Mouse (Mus musculus) bone marrow macrophage, adult 2 months (primary cell): ENCODE measurements around the gene Enah. TPM values are rescaled to one million over a fixed set of nuclear protein-coding genes. Genes with fewer than 3 reads are reported as not detected.

Experiments
- H3K27ac ChIP-seq: 2 replicates; pipeline ENCODE4 v1.5.1; 2012; ENCODE audit warnings: low read depth, low read length; ENCODE audit not compliant: insufficient read depth
- H3K4me1 ChIP-seq: 2 replicates; pipeline ENCODE4 v1.6.1; 2012; ENCODE audit warnings: low read length; ENCODE audit not compliant: control insufficient read depth, insufficient read depth
- H3K4me3 ChIP-seq: 2 replicates; pipeline ENCODE4 v1.5.1; 2012; ENCODE audit warnings: mild to moderate bottlenecking, low read length, moderate library complexity; ENCODE audit not compliant: insufficient read depth
- CTCF ChIP-seq: IDR thresholded peaks from 2 replicates; pipeline ENCODE4 v1.5.1; 2012; ENCODE audit warnings: low read depth, mild to moderate bottlenecking, low read length, moderate library complexity
- POLR2A ChIP-seq: IDR thresholded peaks from 2 replicates; pipeline ENCODE4 v1.6.1; 2012; ENCODE audit warnings: mild to moderate bottlenecking, low read depth, low read length, borderline replicate concordance
- polyA plus RNA-seq: library from polyadenylated mRNA; stranded (reverse); fragments of >200 nt; gene quantifications from 2 replicates; pipeline ENCODE4 v1.2.4, GENCODE M21; 2012; ENCODE audit not compliant: missing spikeins, insufficient read depth, insufficient read length

Enah gene
- polyA plus RNA-seq, 1 experiment, result 3.5 TPM

DNA sequence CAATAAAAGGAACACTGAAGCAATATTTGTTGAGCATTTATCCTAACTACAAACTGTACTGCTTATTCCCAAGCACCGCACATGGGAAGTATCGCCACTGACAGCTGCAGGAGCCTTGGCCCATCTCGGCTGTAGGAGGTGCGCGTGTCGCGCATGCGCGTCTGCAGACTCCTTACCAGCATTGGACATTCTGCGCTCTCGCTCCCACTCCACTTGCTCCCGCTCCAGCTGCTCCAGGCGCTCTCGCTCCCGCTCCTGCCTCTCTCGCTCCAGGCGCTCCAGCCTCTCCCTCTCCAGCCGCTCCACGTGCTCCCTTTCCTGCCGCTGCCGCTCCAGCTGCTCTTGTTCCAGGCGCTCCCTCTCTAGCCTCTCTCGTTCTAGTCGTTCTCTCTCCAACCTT is 96.4 kb downstream of the Enah start:
- no peak for TF ChIP-seq POLR2A
- TF ChIP-seq CTCF, result no peak
- Histone ChIP-seq H3K4me3 (no peak overlapping the region), H3K4me1 (no peaks in the 10 kb centered on the region), H3K27ac (no peak overlapping the region)

DNA sequence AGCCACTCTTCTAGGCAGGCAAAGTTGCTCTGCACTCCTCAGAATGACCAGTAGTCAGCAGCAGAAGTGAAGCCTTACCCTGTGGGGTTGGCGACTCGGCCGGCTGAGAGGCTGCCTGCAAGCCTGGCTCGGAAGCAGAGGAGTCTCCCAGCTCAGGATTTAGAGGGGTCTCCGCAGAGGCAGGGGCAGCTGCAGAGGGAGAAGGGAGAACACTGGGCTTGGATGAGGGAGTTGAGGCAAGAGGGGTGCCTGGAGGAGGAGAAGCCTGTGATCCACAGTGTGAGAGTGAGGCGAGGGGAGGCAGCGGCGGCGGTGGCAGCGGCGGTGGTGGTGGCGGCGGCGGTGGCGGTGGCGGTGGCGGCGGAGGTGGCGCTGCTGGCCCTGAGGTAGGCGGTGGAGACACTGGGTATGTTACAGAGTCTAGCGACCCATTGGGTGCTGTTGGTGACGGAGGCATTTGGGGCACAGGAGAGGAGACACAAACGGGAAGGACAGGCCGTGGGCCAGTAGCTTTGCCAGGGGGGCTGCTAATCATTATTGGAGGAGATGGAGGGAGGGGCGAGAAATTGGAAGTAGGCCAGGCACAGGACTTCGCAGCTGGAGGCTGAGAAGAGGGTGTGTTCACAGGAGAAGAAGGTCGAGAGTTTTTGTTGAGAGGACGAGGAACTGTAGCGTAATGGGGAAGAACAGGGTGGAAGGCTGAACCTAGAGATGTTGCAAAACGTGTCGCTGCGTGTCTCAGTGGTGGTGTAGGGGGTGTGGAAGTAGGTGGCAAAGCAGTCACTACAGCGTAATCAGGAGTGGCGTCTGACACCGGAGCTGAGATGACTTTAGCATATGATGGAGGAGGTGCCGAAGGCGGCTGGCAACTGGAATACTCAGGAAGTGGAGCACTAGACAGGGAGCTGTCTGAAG is 98.0 kb downstream of the Enah start:
- Histone ChIP-seq H3K27ac (no peak overlapping the region), H3K4me3 (no peak overlapping the region), H3K4me1 (peaks cover 4% of the 10 kb centered on the region; the same call in 1 of the 2 replicates)
- no peak for TF ChIP-seq POLR2A
- TF ChIP-seq CTCF, result no peak

DNA sequence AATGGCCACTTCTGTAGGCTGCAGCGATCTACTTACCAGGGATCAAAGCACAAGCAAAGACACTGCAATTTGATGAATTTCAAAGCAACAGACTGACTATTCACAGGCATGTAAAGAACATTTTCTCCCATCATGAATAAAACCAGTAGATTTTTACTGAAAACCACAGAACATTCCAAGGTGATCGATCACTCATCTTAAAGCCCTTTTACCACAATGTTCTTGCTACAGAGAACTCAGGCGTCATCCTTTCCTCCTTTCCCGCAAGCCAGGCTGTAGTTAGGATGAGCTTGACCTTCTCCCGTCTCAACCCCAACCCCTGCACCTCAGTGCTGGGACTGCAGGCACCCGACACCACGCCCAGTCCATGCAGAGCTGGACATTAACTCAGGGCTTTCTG is 107.9 kb downstream of the Enah start:
- H3K27ac ChIP-seq, result no peak overlapping the region
- no peak for TF ChIP-seq CTCF
- no peak for TF ChIP-seq POLR2A
- no peaks in the 10 kb centered on the region for H3K4me1 ChIP-seq
- no peak overlapping the region for H3K4me3 ChIP-seq

DNA sequence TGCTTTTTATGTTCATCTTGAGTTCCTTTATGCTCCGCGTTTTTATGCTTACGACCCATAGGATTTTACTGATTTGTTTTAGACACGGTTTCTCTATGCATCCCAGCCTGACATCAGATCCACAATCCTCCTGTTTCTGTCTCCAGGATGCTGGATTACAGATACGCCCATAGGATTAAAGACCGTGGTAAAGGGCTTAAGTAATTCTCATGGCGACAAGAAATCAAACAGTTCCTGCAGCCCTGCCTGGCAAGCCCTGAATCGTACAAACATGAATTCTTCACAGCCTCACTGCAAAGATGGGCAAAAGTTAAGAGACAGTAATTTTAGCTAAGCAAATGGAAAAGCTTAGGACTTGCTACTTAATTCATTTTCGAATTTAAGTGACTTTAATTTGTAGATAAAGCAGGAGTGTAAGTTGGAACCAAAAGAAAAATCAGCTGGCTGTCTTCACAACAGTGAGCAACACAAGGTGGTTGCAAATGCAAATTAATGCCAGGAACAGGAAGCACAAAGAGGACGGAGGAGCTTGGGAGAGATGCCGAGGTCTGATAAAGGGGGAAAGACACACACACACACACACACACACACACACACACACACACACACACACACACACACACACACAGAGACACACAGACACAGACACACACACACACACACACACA is 118.0 kb downstream of the Enah start:
- Histone ChIP-seq H3K27ac (no peak overlapping the region), H3K4me1 (no peaks in the 10 kb centered on the region), H3K4me3 (no peak overlapping the region)
- TF ChIP-seq CTCF, result no peak
- TF ChIP-seq POLR2A, result no peak

DNA sequence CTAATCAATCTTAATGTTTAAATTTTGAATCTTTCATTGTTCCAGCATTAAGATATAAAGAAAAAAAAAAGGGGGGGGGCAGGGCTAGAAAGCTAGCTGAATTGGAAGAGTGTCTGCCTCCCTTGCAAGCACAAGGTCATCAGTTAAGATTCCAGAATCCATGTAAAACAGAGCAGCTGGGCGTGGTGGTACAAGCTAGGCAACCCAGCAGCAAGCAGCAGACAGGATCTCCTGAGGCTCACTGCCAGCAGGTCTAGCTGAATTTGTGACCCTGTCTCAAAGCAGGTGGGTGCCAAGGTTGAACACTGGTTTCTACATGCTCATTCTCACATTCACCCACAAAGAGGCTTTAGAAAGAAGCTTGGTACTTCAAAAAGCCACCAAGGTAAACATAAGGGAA is 118.9 kb downstream of the Enah start:
- H3K4me3 ChIP-seq, result no peak overlapping the region
- TF ChIP-seq POLR2A (no peak), CTCF (no peak)
- no peaks in the 10 kb centered on the region for H3K4me1 ChIP-seq
- H3K27ac ChIP-seq, result no peak overlapping the region

DNA sequence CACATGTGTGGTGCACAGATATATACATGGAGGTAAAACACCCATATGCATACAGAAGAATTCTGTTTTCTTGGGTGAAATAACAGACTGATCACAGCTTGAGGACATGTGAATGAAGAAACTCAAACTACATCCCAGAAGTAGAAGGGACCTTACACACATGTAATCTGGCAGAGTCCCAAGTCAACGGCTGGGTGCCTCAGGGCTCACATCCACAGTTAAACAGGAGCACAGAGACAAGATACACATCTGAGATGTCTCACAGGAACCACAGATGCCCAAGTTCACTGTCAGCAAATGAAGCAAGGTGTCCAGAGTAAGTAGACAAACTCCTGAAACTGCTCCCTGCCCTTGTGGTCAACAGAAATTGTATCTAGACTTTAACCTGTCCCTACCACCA is 120.8 kb downstream of the Enah start:
- no peaks in the 10 kb centered on the region for H3K4me1 ChIP-seq
- no peak overlapping the region for H3K27ac ChIP-seq
- TF ChIP-seq POLR2A (no peak), CTCF (no peak)
- no peak overlapping the region for H3K4me3 ChIP-seq

DNA sequence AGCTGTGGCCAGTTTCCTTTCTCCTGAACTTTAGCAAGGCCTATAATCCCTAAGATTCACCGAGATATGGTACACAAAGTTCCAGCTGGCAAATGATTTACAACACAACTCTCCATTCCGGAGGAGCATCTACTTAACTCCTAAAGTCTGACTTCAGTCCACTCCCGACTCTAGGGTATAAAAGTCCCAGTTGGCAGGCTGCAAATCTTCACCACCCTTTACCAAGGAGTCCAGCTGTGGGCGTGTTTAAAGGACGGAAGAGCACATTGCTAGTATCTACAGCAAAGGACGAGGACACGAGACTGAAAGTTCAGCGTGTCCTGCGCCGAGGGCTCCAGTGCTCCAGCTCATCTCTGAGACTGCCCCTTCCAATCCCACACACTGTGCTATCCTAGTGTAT is 122.8 kb downstream of the Enah start:
- H3K27ac ChIP-seq, result no peak overlapping the region
- TF ChIP-seq POLR2A, result no peak
- TF ChIP-seq CTCF, result no peak
- no peaks in the 10 kb centered on the region for H3K4me1 ChIP-seq

DNA sequence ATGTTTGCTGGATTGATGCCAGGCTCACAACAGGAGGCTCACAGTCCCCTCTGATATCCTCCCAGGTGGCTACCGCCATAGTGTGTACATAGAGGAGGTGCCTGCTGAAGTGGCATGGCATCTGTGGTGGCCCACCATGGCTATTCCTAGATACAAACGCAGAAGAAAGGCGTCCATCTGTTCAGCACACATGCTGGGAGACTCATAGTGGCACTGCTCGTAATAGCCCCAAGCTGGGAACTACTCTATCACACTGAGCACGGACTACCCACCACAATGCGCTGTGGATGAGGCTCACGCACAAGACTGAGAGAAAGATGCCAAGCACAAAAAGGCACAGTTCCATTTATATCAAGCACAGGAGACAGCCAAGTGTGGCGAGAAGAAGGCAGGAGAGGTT is 126.1 kb downstream of the Enah start:
- no peaks in the 10 kb centered on the region for H3K4me1 ChIP-seq
- H3K27ac ChIP-seq, result no peak overlapping the region
- no peak for TF ChIP-seq POLR2A
- no peak for TF ChIP-seq CTCF
- no peak overlapping the region for H3K4me3 ChIP-seq

More for the DNA sequence above, 122.8 kb downstream of the Enah start:
- H3K4me3 ChIP-seq, result no peak overlapping the region

DNA sequence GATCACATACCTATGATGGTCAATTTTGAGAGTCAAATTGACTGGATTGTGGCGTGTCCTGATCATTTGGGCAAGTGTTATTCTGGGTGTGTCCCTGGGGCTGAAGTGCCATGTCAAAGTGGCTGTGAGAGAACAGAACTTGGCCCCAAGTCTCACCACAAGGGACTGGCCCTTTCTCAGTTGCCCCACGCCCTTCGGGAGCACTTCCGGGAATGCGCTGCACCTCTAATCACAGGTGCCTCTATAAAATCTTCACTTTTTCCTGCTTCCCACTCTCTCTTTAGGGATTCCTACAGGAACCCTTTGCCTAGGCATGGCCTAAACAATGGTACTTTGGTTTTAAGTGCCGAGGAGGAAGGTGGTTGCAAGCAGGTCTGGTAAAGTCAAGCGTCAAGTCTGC is 130.1 kb downstream of the Enah start:
- Histone ChIP-seq H3K4me1 (no peaks in the 10 kb centered on the region), H3K4me3 (no peak overlapping the region), H3K27ac (no peak overlapping the region)
- no peak for TF ChIP-seq POLR2A
- no peak for TF ChIP-seq CTCF

DNA sequence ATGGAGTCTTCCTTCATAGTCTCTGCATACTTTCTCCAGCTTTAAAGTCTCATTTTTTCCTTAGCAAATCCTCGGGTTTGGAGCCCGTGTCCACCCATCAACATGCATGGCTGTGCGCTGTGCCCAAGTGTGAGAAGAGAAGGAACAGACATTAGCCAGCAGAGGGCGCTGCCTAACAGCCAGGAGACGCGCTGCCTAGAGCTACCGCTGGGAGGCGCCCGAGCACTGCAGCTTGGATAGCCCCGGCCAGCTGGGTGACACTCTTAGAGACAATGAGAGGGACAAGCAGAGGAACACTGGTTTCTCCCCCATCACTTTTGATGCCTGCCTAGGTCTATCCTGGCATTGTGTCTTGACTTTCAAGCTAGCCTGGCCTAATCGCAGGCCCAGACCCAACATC is 131.0 kb downstream of the Enah start:
- H3K4me3 ChIP-seq, result no peak overlapping the region
- no peaks in the 10 kb centered on the region for H3K4me1 ChIP-seq
- TF ChIP-seq CTCF, result peak; percentile 100
- no peak for TF ChIP-seq POLR2A
- no peak overlapping the region for H3K27ac ChIP-seq
